Mouse (Mus musculus) kidney, adult 11 months (tissue): ENCODE results near the gene Tomm40l.

Experiments used
- DNase-seq: peaks from one replicate; pipeline ENCODE4 v3.0.0; 2022

The Tomm40l gene

GRCm38 (mm10) chr1:171222238-171223155, at the start of gene Tomm40l:
Gene Tomm40l (minus strand): TSS chr1:171222514.
- DNase-seq: peak; percentile 100

- no peak for DNase-seq
Measured at GRCm38 (mm10) chr1:171272086-171272485, 49.8 kb upstream of the Tomm40l start.

DNA sequence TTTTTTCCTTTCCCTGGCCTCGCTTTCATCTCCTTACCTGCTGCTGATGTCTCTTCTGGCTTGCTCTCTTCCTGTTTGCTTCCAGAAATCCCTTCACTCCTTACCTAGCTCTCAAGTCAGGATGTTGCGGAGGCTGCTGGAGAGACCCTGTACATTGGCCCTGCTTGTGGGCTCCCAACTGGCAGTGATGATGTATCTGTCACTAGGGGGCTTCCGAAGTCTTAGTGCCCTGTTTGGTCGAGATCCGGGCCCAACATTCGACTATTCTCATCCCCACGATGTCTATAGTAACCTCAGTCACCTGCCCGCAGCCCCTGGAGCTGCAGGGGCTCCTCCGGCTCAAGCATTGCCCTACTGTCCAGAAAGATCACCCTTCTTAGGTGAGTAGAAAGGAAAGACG, 49.3 kb upstream of the Tomm40l start:
- no peak for DNase-seq

DNA sequence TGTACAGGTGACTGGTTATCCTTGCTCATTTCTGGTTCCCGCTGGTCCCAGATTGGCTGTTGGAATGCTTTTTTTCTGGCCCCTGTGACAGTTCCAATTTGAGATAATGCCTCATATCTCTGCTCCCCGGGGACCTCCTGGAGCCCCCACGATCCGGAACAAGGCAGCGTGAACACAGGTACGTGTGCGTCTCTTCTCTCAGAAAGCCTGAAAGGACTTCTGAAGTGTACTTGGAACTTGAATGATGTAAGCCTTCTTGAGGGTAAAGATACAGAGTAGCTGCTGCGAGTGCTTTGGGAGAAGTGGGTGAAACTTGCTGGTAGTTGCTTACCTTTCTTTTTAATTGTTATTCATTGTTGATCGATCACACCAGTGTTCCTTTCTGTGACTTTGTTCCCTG, 48.9 kb upstream of the Tomm40l start:
- no peak for DNase-seq

DNA sequence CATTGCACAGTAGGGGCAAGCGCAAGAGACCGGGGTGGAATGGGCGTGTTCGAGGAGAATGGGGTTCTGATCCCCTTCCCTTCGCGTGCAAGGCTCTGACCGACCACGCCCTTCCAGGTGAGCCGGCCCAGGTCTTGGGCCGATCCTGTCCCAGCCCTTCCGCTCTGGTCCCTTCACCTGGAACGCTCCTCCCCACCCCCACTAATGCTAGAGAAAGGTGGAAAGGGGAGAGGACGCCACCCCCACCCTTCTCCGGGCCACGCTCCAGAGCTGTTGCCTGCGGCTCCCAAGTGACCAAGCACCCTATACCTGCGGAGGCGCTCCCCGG, 48.2 kb upstream of the Tomm40l start:
- DNase-seq: peak; percentile 80

DNA sequence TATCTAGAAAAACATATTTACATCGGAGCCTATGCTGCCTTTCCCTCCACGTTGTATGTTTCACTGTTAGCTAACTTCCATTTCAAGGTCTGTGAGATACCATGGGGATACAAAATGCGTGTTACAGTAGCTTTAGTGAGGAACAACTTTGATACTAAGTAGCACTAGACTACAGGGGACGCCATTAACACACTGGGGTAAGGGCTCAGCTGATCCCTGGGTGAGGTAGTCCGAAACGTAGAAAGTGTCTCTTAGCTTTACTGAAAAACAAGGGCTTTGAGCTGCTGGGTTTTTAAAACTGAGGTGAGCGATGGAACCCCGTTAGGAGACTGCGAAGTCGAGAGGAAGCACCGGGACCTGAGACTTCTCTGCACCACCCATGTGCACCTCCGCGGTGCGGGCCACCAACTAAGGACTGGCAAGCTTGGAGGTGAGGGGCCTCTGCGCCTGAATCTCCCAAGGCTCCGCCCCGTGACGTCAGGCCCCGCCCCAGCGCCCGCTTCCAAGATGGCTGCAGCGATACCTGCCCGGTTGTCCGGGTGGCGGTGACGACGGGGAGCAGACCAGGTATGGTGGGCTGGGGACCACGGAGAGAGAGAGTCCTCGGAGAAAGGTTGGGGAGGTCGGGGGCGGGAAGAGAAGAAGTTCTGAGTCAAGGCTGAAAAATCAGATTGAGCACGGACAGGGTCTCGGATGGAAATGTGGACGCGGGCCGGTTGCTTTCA, 47.7 kb upstream of the Tomm40l start, which contains the start of gene B4galt3:
Gene B4galt3 (plus strand): TSS at position 481 of the 725 bp plus-strand sequence.
- DNase-seq: peak; percentile 94

DNA sequence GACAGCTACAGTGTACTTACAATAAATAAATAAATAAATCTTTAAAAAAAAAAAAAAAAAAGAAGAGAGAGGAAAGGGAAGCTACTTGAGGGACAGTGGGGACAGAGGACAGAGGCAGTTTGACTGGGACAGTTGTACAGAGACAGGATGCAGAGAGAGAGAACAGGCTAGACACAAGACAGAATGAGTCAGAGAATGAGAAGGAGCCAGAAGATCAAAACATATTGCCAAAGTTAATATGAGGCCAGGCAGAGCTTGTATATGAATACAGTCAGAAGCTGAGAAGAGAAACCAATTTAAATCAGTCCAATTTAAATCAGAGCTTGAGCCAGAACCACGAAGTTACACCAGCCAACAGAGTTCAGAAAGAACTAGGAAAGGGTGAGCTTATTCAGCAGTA, 46.0 kb upstream of the Tomm40l start:
- no peak for DNase-seq

DNA sequence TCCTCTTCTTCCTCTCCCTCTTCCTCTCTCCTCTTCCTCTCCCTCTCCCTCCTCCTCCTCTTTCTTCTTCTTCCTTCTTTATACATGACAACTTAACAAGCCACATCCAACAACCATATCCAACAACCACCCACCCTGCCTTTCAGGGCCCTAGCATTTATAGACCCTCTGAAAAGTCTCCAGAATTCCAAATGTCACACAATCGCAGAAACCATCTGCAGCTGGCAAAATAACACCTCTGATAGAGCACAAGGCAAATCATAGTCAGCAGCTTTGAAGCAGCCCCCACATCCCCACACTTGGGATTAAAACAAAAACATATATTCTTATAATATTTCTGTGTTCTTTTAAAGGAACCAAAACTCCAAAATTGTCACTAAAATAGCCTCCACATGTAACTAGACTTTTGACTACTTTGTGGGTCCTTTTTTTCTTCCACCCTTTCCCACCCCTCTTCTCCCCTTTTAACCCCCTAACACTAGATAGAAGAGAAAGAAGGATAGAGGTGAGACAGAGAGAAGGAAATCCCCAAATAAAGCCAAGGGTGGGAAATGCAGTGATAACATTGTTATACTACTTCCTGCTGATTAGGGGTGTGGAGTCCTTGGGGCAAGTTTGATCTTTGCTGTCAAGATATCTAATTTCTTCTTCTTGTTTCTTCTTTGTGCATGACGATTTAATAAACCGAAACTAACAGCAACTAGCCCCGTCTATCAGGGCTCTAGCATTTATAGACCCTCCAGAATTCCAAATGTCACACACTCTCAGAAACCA, 43.8 kb upstream of the Tomm40l start:
- DNase-seq: no peak

DNA sequence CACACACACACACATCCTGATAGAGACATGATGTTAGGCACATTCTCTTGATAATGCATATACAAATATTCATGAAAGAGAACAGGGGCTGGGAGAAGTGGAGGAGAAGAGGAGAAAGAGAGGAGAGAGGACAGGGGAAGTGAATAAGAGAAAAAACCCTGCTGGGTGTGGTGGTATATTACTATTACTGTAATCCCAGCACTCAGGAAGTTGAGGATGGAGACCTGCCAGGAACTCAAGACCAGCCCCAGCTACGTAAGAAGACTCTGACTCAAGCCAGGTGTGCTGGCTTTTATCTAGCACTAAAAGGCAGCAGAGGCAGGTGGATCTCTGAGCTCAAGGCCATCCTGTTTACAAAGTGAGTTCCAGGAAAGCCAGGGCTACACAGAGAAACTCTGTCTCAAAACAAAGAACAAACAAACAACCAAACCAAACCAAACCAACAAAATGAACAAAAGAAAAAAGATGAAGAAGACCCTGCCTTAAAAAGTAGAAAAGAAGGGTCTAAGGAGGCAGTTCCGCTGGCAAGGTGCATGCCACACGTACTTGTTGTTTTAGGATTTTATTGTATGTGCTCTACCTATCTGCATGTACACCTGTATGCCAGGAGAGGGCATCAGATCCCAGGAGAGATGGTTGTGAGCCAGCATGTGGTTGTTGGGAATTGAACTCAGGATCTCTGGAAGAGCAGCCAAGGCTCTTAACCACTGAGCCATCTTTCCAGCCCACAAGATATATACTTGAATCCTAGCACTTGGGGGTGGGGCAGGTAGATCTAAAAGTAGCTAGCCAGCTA, 41.5 kb upstream of the Tomm40l start:
- no peak for DNase-seq

DNA sequence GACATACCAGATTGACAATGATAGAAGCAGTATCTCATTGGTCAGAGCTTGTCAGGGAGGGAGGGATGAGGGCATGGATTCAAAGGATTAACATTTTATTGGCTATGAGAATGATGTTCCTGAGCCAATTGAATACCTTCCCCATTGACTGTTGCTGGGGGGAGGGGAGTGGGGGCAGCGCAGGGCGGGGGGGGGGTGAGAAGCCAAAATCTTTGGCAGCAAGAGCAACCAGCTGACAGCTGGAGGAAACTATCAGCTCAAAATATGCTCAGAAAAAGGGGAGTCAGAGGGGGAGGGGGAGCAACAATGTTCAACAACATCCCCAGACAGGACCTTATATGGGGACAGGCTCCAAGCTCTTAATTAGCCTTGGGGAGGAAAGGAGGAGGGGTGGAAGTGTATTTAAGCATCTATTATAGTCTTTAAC, 40.9 kb upstream of the Tomm40l start:
- no peak for DNase-seq

DNA sequence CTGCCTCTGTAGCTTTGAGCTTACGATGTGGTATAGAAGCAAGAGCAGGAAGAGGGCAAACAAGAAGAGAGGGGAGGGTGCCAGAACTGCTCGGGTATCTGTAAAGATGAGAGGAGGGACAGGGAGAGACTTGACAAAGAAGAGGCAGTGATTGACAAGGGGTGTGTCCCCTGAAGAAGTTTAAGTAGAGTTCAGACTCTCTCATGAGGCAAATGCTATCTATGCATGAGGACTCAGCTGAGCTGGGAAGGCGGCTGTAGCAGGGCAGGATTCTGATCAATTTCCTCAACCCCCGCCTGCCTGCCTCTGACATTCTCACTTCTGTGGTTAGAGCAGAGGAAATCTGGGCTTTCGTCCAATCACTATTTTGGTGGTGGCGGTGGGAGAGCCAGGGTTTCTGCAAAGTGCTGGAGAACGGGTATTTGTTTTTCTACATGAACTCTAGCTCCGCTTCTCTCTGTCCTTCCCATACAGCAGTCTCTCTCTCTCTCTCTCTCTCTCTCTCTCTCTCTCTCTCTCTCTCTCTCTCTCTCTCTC, 40.3 kb upstream of the Tomm40l start:
- DNase-seq: peak; percentile 57

DNA sequence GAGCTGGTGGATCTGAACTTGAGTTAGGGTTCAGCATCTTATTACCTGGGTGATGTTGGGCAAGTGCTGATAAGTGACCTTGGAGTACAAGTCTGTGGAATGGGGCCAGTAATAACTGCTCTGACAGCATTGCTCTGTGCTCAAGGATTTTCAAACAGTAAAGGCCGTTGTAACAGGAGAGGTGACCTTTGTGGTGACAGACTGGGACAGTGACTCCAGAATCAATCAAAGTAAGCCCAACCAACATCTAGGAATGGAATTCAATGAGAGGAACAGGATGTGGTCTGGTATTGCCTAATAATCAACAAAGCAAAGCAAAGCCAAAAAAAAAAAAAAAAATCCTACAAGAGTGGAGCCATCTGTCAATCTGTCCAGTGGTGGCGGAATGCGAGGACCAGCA, 38.0 kb upstream of the Tomm40l start:
- DNase-seq: no peak

- DNase-seq: no peak
Measured at GRCm38 (mm10) chr1:171258921-171259320, 36.6 kb upstream of the Tomm40l start.

DNA sequence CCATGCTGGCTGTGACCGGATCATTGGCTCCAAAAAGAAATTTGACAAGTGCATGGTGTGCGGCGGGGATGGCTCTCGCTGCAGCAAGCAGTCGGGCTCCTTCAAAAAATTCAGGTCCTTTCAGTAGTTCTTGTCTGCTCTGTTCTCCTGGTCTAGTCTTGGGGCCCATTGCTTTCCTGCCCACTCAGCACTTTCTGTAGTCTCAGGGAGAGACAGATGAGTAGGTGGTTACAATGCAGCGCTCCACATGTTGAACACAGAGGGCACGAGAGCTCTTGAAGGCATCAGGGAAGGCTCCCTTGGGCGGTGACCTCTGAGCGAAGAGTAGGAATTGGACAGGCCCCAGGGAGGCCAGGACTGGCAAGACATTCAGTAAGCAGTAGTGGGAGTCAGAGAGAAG, 35.5 kb upstream of the Tomm40l start:
- DNase-seq: no peak

- DNase-seq: peak; percentile 57
Measured at GRCm38 (mm10) chr1:171256937-171257548, 34.7 kb upstream of the Tomm40l start.

- peak; percentile 63 for DNase-seq
Measured at GRCm38 (mm10) chr1:171256095-171256818, 33.9 kb upstream of the Tomm40l start.

DNA sequence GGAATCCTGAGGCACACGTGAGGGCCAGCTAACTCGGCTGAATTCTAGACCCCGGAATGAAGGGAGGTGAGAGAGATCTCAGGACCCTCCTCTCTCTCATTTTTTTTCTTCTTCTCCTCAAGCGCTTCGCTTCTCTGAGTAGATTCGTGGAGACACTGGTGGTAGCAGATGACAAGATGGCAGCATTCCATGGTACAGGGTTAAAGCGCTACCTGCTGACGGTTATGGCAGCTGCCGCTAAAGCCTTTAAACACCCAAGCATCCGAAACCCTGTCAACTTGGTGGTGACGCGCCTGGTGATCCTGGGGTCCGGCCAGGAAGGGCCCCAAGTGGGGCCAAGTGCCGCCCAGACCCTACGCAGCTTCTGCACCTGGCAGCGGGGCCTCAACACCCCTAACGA, 30.1 kb upstream of the Tomm40l start:
- no peak for DNase-seq

DNA sequence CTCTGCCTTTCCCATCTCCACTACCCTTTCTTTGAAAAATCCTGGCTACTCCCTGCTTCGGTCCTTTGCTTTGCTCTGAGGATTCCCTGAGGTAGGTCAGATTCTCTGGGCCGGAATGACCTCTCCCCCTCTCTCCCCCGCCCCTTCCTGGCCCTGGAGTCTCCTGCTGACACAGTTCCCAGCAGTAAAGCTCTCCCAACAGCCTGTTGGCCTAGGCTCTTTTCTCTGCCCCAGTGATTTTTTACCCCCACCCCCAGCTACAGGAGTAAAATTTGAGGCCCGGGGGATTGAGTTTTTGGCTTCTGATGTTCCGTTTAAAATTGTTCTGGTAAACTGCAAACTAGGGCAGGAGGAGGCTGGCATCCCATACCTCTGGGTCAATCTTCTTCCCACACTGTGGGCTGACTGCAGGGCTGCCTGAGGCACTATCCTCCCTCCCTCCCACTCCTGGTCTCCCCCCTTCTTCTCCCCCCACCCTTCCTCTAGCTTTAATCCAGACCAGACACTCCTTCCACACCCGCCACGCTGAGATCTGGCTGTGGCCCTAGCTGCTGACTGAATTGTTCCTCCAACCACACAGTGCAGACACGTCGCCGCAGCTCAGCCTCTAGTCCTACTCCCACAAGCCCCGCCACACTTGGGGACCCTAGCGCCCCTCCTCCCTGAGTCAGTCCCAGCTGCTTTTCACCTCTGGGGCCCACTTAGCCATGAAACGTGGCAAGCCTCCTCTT, 29.4 kb upstream of the Tomm40l start:
- DNase-seq: no peak

- no peak for DNase-seq
Measured at GRCm38 (mm10) chr1:171250680-171251593, 28.6 kb upstream of the Tomm40l start, which contains the start of gene Ndufs2. Gene Ndufs2 (minus strand): TSS chr1:171251388.
